ENCODE assay signal across 10 mouse cellular contexts in genomic region chr2:158555252-158555651, GRCm38 (mm10). TPM values are rescaled to one million over a fixed set of nuclear protein-coding genes. Genes with fewer than 3 reads are reported as not detected.
DNase-seq lines count a peak whose midpoint lies in the region; ATAC-seq and TF ChIP-seq lines count a peak whose summit lies in the region.
"Had no signal": no experiment of that assay in that cellular context is flagged by ENCODE, and none has a peak within 500 bp of the region (broad histone marks: within the 10 kb centered on the region; RNA-seq: fewer than 3 reads in every experiment).

No protein-coding gene starts in this region.

- H3K4me2 ChIP-seq in limb, embryonic 13.5 days (replicated peaks): peak overlapping the region; percentile 55; the same call in 1 of the 2 replicates

- no peak overlapping the region for H3K27ac ChIP-seq in gastrocnemius, adult 2 months
- H3K27ac ChIP-seq in limb, embryonic 13.5 days: no peak overlapping the region

- no peak overlapping the region for H3K9ac ChIP-seq in limb, embryonic 13.5 days

- DNase-seq in gastrocnemius, adult 2 months: peak; percentile 43
- DNase-seq in gastrocnemius, postnatal 25 days: no peak
- peak; percentile 20 for DNase-seq in heart, postnatal 25 days (ENCODE audit: low spot score)
- no peak for DNase-seq in left cerebral cortex, postnatal 25 days (ENCODE audit: low spot score in 2 of 2)
- DNase-seq in left cerebral cortex, adult 18-20 months (ENCODE audit: low spot score in 2 of 2): no peak
- no peak for DNase-seq in layer of hippocampus, postnatal 25 days (ENCODE audit: extremely low spot score in 1 of 2, low spot score in 1 of 2)

- 0 out of 2 replicates have a peak, but pooled peaks have one; percentile 38 for ATAC-seq in common myeloid progenitor, adult 5-6 weeks (replicated peaks; ENCODE audit: low read depth, poor library complexity, severe bottlenecking)
- no peak for ATAC-seq in limb, embryonic 13.5 days (ENCODE audit: low FRiP score, low read depth)

- H3K4me1 ChIP-seq in limb, embryonic 13.5 days: peaks cover 8% of the 10 kb centered on the region

- WGBS in limb, embryonic 13.5 days: 2% methylated on average over 7 of the region's 7 CpGs

- H3K9me3 ChIP-seq in limb, embryonic 13.5 days: no peaks in the 10 kb centered on the region

- peaks cover 62% of the 10 kb centered on the region for H3K27me3 ChIP-seq in limb, embryonic 13.5 days

- no peaks in the 10 kb centered on the region for H3K36me3 ChIP-seq in limb, embryonic 13.5 days

- intact Hi-C loops in gastrocnemius, adult 2 months (cut with DNase I): no loop called here
- intact Hi-C loops in heart, postnatal 25 days (cut with DNase I): no loop called here
- intact Hi-C loops in left cerebral cortex, postnatal 25 days (cut with DNase I): no loop called here

- H3K4me3 ChIP-seq in gastrocnemius, adult 2 months: peak overlapping the region; percentile 56
- H3K4me3 ChIP-seq in limb, embryonic 13.5 days: no peak overlapping the region

- TF ChIP-seq CTCF in gastrocnemius, adult 2 months (IDR thresholded peaks at IDR 0.05): no peak

RNA-seq across cellular contexts. Expression of gene Arhgap40, which starts 42.7 kb away (rescaled TPM):
- under 1 TPM in 1 of 2 experiments, not detected in 1; 0.14 TPM for total RNA-seq in gastrocnemius, adult 2 months (2021)
- total RNA-seq in gastrocnemius, postnatal 25 days (2021): not detected
- total RNA-seq in common myeloid progenitor, adult 5-6 weeks (2017): not detected in 2 replicates
- total RNA-seq in heart, postnatal 25 days (2021): not detected
- polyA plus RNA-seq in limb, embryonic 13.5 days (2015; fragmentation: Nextera tagmentation; extraction: Ambion mirVana): 0.84 and 1.1 TPM in 2 replicates
- under 1 TPM in 1 of 2 experiments, not detected in 1; 0.37 TPM for total RNA-seq in left cerebral cortex, postnatal 25 days (2021)
- total RNA-seq in left cerebral cortex, adult 18-20 months (2021): not detected
- not detected for total RNA-seq in layer of hippocampus, postnatal 25 days (2021)
- polyA plus RNA-seq: lung, embryonic 16.5 days had no signal

RNA-seq across cellular contexts. Expression of gene Adig, which starts 52.8 kb away (rescaled TPM):
- total RNA-seq in gastrocnemius, adult 2 months (2021): 1 to 10 TPM; 3.1 to 5.5 TPM
- 1 to 10 TPM; 1.6 to 7.0 TPM for total RNA-seq in gastrocnemius, postnatal 25 days (2021)
- not detected in 2 replicates for total RNA-seq in common myeloid progenitor, adult 5-6 weeks (2017)
- total RNA-seq in heart, postnatal 25 days (2021): 1 to 10 TPM in 1 of 2 experiments, under 1 TPM in 1; 0.75 to 3.3 TPM
- 0.36 and 0.47 TPM in 2 replicates for polyA plus RNA-seq in limb, embryonic 13.5 days (2015; fragmentation: Nextera tagmentation; extraction: Ambion mirVana)
- total RNA-seq in left cerebral cortex, postnatal 25 days (2021): not detected
- not detected for total RNA-seq in left cerebral cortex, adult 18-20 months (2021)
- total RNA-seq in layer of hippocampus, postnatal 25 days (2021): not detected
- polyA plus RNA-seq: embryonic facial prominence, embryonic 11.5 days; lung, embryonic 16.5 days had no signal

RNA-seq across cellular contexts. Expression of gene Slc32a1, which starts 55.3 kb away (rescaled TPM):
- not detected for total RNA-seq in gastrocnemius, adult 2 months (2021)
- total RNA-seq in gastrocnemius, postnatal 25 days (2021): not detected
- not detected in 2 replicates for total RNA-seq in common myeloid progenitor, adult 5-6 weeks (2017)
- total RNA-seq in heart, postnatal 25 days (2021): not detected
- polyA plus RNA-seq in limb, embryonic 13.5 days (2015; fragmentation: Nextera tagmentation; extraction: Ambion mirVana): not detected in 2 replicates
- 100 to 1,000 TPM in 1 of 2 experiments, 10 to 100 TPM in 1; 81.8 to 112 TPM for total RNA-seq in left cerebral cortex, postnatal 25 days (2021)
- 100 to 1,000 TPM in 1 of 2 experiments, 10 to 100 TPM in 1; 99.3 to 102 TPM for total RNA-seq in left cerebral cortex, adult 18-20 months (2021)
- 10 to 100 TPM; 68.3 to 77.6 TPM for total RNA-seq in layer of hippocampus, postnatal 25 days (2021)
- polyA plus RNA-seq: lung, embryonic 16.5 days had no signal

Comparison
In these comparisons a context has a peak if more than half of its experiments do, and no peak if none do; other contexts are left out.
1. DNase-seq: peak in gastrocnemius, adult 2 months (single experiment) and heart, postnatal 25 days (single experiment); none in gastrocnemius, postnatal 25 days (single experiment), left cerebral cortex, postnatal 25 days (0 of 2), left cerebral cortex, adult 18-20 months (0 of 2) and layer of hippocampus, postnatal 25 days (0 of 2).
2. RNA of gene Slc32a1, which starts 55.3 kb away (total RNA-seq): 81.8 to 112 TPM in left cerebral cortex, postnatal 25 days, 99.3 to 102 TPM in left cerebral cortex, adult 18-20 months and 68.3 to 77.6 TPM in layer of hippocampus, postnatal 25 days; not detected in gastrocnemius, adult 2 months, not detected in gastrocnemius, postnatal 25 days, not detected in common myeloid progenitor, adult 5-6 weeks and not detected in heart, postnatal 25 days; every median in the first group is over 10 times any median in the second.